Mouse (Mus musculus): ENCODE measurements around the gene Pdgfd. TPM values are rescaled to one million over a fixed set of nuclear protein-coding genes. Genes with fewer than 3 reads are reported as not detected.

Pdgfd gene
- polyA plus RNA-seq, 1 experiment from 2014 or later = 12.2 TPM

- Histone ChIP-seq H3K27ac (ENCODE audit: low read length) (no peak overlapping the region), H3K9me3 (replicated peaks; ENCODE audit: control insufficient read depth, low read length) (no peaks in the 10 kb centered on the region), H3K36me3 (ENCODE audit: control insufficient read depth, insufficient read depth, low read length) (no peaks in the 10 kb centered on the region), H3K4me1 (ENCODE audit: control insufficient read depth, insufficient read depth, low read length) (no peaks in the 10 kb centered on the region), H3K9ac (ENCODE audit: low read length) (no peak overlapping the region), H3K4me2 (ENCODE audit: low read depth, low read length) (no peak overlapping the region), H3K4me3 (replicated peaks; ENCODE audit: low read length) (no peak overlapping the region), H3K27me3 (ENCODE audit: control insufficient read depth, insufficient read depth, low read length) (no peaks in the 10 kb centered on the region)
- WGBS = 30% methylated on average over 2 of the region's 2 CpGs
- ATAC-seq (ENCODE audit: insufficient read depth, low FRiP score) = no peak
Observed at GRCm38 (mm10) chr9:6289211-6289696, 120.9 kb downstream of the Pdgfd start.

- no peak overlapping the region for H3K9ac ChIP-seq (ENCODE audit: low read length)
- ATAC-seq (ENCODE audit: insufficient read depth, low FRiP score) = no peak
- 72% methylated on average over 2 of the region's 2 CpGs for WGBS
- H3K4me3 ChIP-seq (replicated peaks; ENCODE audit: low read length) = no peak overlapping the region
- H3K27ac ChIP-seq (ENCODE audit: low read length) = no peak overlapping the region
- no peaks in the 10 kb centered on the region for H3K4me1 ChIP-seq (ENCODE audit: control insufficient read depth, insufficient read depth, low read length)
- H3K4me2 ChIP-seq (ENCODE audit: low read depth, low read length) = no peak overlapping the region
- H3K9me3 ChIP-seq (replicated peaks; ENCODE audit: control insufficient read depth, low read length) = no peaks in the 10 kb centered on the region
- H3K27me3 ChIP-seq (ENCODE audit: control insufficient read depth, insufficient read depth, low read length) = no peaks in the 10 kb centered on the region
- no peaks in the 10 kb centered on the region for H3K36me3 ChIP-seq (ENCODE audit: control insufficient read depth, insufficient read depth, low read length)
Observed at GRCm38 (mm10) chr9:6298547-6298946, 130.2 kb downstream of the Pdgfd start.

GRCm38 (mm10) chr9:6302050-6302449 is 133.7 kb downstream of the Pdgfd start:
- WGBS = 57% methylated on average over 3 of the region's 3 CpGs
- no peaks in the 10 kb centered on the region for H3K27me3 ChIP-seq (ENCODE audit: control insufficient read depth, insufficient read depth, low read length)

GRCm38 (mm10) chr9:6304590-6304989 is 136.2 kb downstream of the Pdgfd start:
- ATAC-seq (ENCODE audit: insufficient read depth, low FRiP score) = no peak
- Histone ChIP-seq H3K4me2 (ENCODE audit: low read depth, low read length) (no peak overlapping the region), H3K9ac (ENCODE audit: low read length) (no peak overlapping the region), H3K27me3 (ENCODE audit: control insufficient read depth, insufficient read depth, low read length) (no peaks in the 10 kb centered on the region), H3K4me3 (replicated peaks; ENCODE audit: low read length) (no peak overlapping the region), H3K27ac (ENCODE audit: low read length) (no peak overlapping the region), H3K4me1 (ENCODE audit: control insufficient read depth, insufficient read depth, low read length) (no peaks in the 10 kb centered on the region), H3K36me3 (ENCODE audit: control insufficient read depth, insufficient read depth, low read length) (no peaks in the 10 kb centered on the region), H3K9me3 (replicated peaks; ENCODE audit: control insufficient read depth, low read length) (no peaks in the 10 kb centered on the region)
- WGBS = 88% methylated on average over 3 of the region's 3 CpGs

More at GRCm38 (mm10) chr9:6302050-6302449, 133.7 kb downstream of the Pdgfd start:
- Histone ChIP-seq H3K27ac (ENCODE audit: low read length) (no peak overlapping the region), H3K4me3 (replicated peaks; ENCODE audit: low read length) (no peak overlapping the region), H3K4me2 (ENCODE audit: low read depth, low read length) (no peak overlapping the region), H3K9me3 (replicated peaks; ENCODE audit: control insufficient read depth, low read length) (no peaks in the 10 kb centered on the region), H3K36me3 (ENCODE audit: control insufficient read depth, insufficient read depth, low read length) (no peaks in the 10 kb centered on the region), H3K4me1 (ENCODE audit: control insufficient read depth, insufficient read depth, low read length) (no peaks in the 10 kb centered on the region), H3K9ac (ENCODE audit: low read length) (no peak overlapping the region)
- ATAC-seq (ENCODE audit: insufficient read depth, low FRiP score) = no peak

- Histone ChIP-seq H3K36me3 (ENCODE audit: control insufficient read depth, insufficient read depth, low read length) (no peaks in the 10 kb centered on the region), H3K27me3 (ENCODE audit: control insufficient read depth, insufficient read depth, low read length) (no peaks in the 10 kb centered on the region), H3K4me1 (ENCODE audit: control insufficient read depth, insufficient read depth, low read length) (no peaks in the 10 kb centered on the region), H3K4me3 (replicated peaks; ENCODE audit: low read length) (no peak overlapping the region), H3K9me3 (replicated peaks; ENCODE audit: control insufficient read depth, low read length) (no peaks in the 10 kb centered on the region), H3K4me2 (ENCODE audit: low read depth, low read length) (no peak overlapping the region), H3K27ac (ENCODE audit: low read length) (no peak overlapping the region), H3K9ac (ENCODE audit: low read length) (no peak overlapping the region)
- WGBS = 84% methylated on average over 3 of the region's 3 CpGs
- ATAC-seq (ENCODE audit: insufficient read depth, low FRiP score) = no peak
Observed at GRCm38 (mm10) chr9:6305847-6306246, 137.5 kb downstream of the Pdgfd start.

GRCm38 (mm10) chr9:6317114-6317513 is 148.7 kb downstream of the Pdgfd start:
- WGBS = 55% methylated on average over 1 of the region's 1 CpGs
- no peak overlapping the region for H3K27ac ChIP-seq (ENCODE audit: low read length)
- no peak overlapping the region for H3K9ac ChIP-seq (ENCODE audit: low read length)

GRCm38 (mm10) chr9:6325408-6325807 is 157.0 kb downstream of the Pdgfd start:
- no peak overlapping the region for H3K27ac ChIP-seq (ENCODE audit: low read length)
- H3K36me3 ChIP-seq (ENCODE audit: control insufficient read depth, insufficient read depth, low read length) = no peaks in the 10 kb centered on the region
- no peaks in the 10 kb centered on the region for H3K4me1 ChIP-seq (ENCODE audit: control insufficient read depth, insufficient read depth, low read length)
- no peaks in the 10 kb centered on the region for H3K27me3 ChIP-seq (ENCODE audit: control insufficient read depth, insufficient read depth, low read length)
- 87% methylated on average over 2 of the region's 2 CpGs for WGBS
- H3K9ac ChIP-seq (ENCODE audit: low read length) = no peak overlapping the region
- no peak overlapping the region for H3K4me2 ChIP-seq (ENCODE audit: low read depth, low read length)
- H3K4me3 ChIP-seq (replicated peaks; ENCODE audit: low read length) = no peak overlapping the region
- H3K9me3 ChIP-seq (replicated peaks; ENCODE audit: control insufficient read depth, low read length) = no peaks in the 10 kb centered on the region
- ATAC-seq (ENCODE audit: insufficient read depth, low FRiP score) = no peak

More at GRCm38 (mm10) chr9:6317114-6317513, 148.7 kb downstream of the Pdgfd start:
- Histone ChIP-seq H3K4me2 (ENCODE audit: low read depth, low read length) (no peak overlapping the region), H3K9me3 (replicated peaks; ENCODE audit: control insufficient read depth, low read length) (no peaks in the 10 kb centered on the region), H3K36me3 (ENCODE audit: control insufficient read depth, insufficient read depth, low read length) (no peaks in the 10 kb centered on the region), H3K4me3 (replicated peaks; ENCODE audit: low read length) (no peak overlapping the region), H3K4me1 (ENCODE audit: control insufficient read depth, insufficient read depth, low read length) (no peaks in the 10 kb centered on the region), H3K27me3 (ENCODE audit: control insufficient read depth, insufficient read depth, low read length) (no peaks in the 10 kb centered on the region)
- no peak for ATAC-seq (ENCODE audit: insufficient read depth, low FRiP score)

- Histone ChIP-seq H3K27me3 (ENCODE audit: control insufficient read depth, insufficient read depth, low read length) (no peaks in the 10 kb centered on the region), H3K4me3 (replicated peaks; ENCODE audit: low read length) (no peak overlapping the region), H3K4me1 (ENCODE audit: control insufficient read depth, insufficient read depth, low read length) (no peaks in the 10 kb centered on the region), H3K9me3 (replicated peaks; ENCODE audit: control insufficient read depth, low read length) (no peaks in the 10 kb centered on the region), H3K27ac (ENCODE audit: low read length) (no peak overlapping the region), H3K4me2 (ENCODE audit: low read depth, low read length) (no peak overlapping the region), H3K9ac (ENCODE audit: low read length) (no peak overlapping the region), H3K36me3 (ENCODE audit: control insufficient read depth, insufficient read depth, low read length) (no peaks in the 10 kb centered on the region)
- WGBS = 55% methylated on average over 1 of the region's 1 CpGs
- ATAC-seq (ENCODE audit: insufficient read depth, low FRiP score) = no peak
Observed at GRCm38 (mm10) chr9:6333499-6333898, 165.1 kb downstream of the Pdgfd start.

- no peak overlapping the region for H3K4me2 ChIP-seq (ENCODE audit: low read depth, low read length)
- no peak overlapping the region for H3K27ac ChIP-seq (ENCODE audit: low read length)
- no peak overlapping the region for H3K9ac ChIP-seq (ENCODE audit: low read length)
- H3K4me3 ChIP-seq (replicated peaks; ENCODE audit: low read length) = no peak overlapping the region
- no peaks in the 10 kb centered on the region for H3K9me3 ChIP-seq (replicated peaks; ENCODE audit: control insufficient read depth, low read length)
- H3K4me1 ChIP-seq (ENCODE audit: control insufficient read depth, insufficient read depth, low read length) = no peaks in the 10 kb centered on the region
- no peaks in the 10 kb centered on the region for H3K27me3 ChIP-seq (ENCODE audit: control insufficient read depth, insufficient read depth, low read length)
- WGBS = 26% methylated on average over 2 of the region's 2 CpGs
- ATAC-seq (ENCODE audit: insufficient read depth, low FRiP score) = no peak
- no peaks in the 10 kb centered on the region for H3K36me3 ChIP-seq (ENCODE audit: control insufficient read depth, insufficient read depth, low read length)
Observed at GRCm38 (mm10) chr9:6336236-6336635, 167.9 kb downstream of the Pdgfd start.

- no peaks in the 10 kb centered on the region for H3K9me3 ChIP-seq (replicated peaks; ENCODE audit: control insufficient read depth, low read length)
- H3K9ac ChIP-seq (ENCODE audit: low read length) = no peak overlapping the region
- no peak overlapping the region for H3K27ac ChIP-seq (ENCODE audit: low read length)
- H3K4me2 ChIP-seq (ENCODE audit: low read depth, low read length) = no peak overlapping the region
- H3K27me3 ChIP-seq (ENCODE audit: control insufficient read depth, insufficient read depth, low read length) = no peaks in the 10 kb centered on the region
- H3K36me3 ChIP-seq (ENCODE audit: control insufficient read depth, insufficient read depth, low read length) = no peaks in the 10 kb centered on the region
- H3K4me1 ChIP-seq (ENCODE audit: control insufficient read depth, insufficient read depth, low read length) = no peaks in the 10 kb centered on the region
- H3K4me3 ChIP-seq (replicated peaks; ENCODE audit: low read length) = no peak overlapping the region
- ATAC-seq (ENCODE audit: insufficient read depth, low FRiP score) = no peak
- WGBS = 86% methylated on average over 2 of the region's 2 CpGs
Observed at GRCm38 (mm10) chr9:6337891-6338290, 169.5 kb downstream of the Pdgfd start.
